Mouse (Mus musculus) spleen, adult 2 months (tissue): ENCODE measurements at regions not wholly inside any gene's neighbourhood (a gene's known extent, or its start where the extent isn't known, plus 50 kb on each side); places are given as distances from the start of the nearest gene placed in this dataset.

Experiments
- DNase-seq, 2 experiments: peaks; one replicate each; pipeline versions ENCODE4 v3.0.0 to v3.0.0-alpha.2; 2012 to 2021; ENCODE audit warnings: low spot score in 2 of 2, low read depth in 1 of 2
- H3K27ac ChIP-seq: fragments of 200-500 bp; 2 replicates; pipeline ENCODE4 v1.5.1; 2012; ENCODE audit warnings: low read length, inconsistent platforms; ENCODE audit not compliant: insufficient read depth
- H3K27me3 ChIP-seq: fragments of 200-500 bp; 2 replicates; pipeline ENCODE4 v1.6.1; 2012; ENCODE audit warnings: mild to moderate bottlenecking, moderate library complexity, low read length, inconsistent platforms; ENCODE audit not compliant: control insufficient read depth, insufficient read depth
- H3K36me3 ChIP-seq: fragments of 200-500 bp; 2 replicates; pipeline ENCODE4 v1.6.1; 2012; ENCODE audit warnings: mild to moderate bottlenecking, low read length, inconsistent platforms; ENCODE audit not compliant: control insufficient read depth, insufficient read depth
- H3K4me1 ChIP-seq: fragments of 200-500 bp; 2 replicates; pipeline ENCODE4 v1.6.1; 2011; ENCODE audit warnings: inconsistent platforms; ENCODE audit not compliant: control insufficient read depth, insufficient read depth, insufficient read length
- H3K4me3 ChIP-seq: fragments of 200-500 bp; 2 replicates; pipeline ENCODE4 v1.5.1; 2011; ENCODE audit warnings: mild to moderate bottlenecking, inconsistent platforms; ENCODE audit not compliant: insufficient read depth, insufficient read length; ENCODE audit errors: extremely low read depth
- CTCF ChIP-seq: fragments of 200-500 bp; IDR thresholded peaks from 2 replicates; pipeline ENCODE4 v1.5.1; 2011; ENCODE audit warnings: mild to moderate bottlenecking, inconsistent platforms; ENCODE audit not compliant: insufficient read depth, insufficient read length, insufficient replicate concordance; ENCODE audit errors: extremely low read depth
- POLR2A ChIP-seq: fragments of 200-500 bp; IDR thresholded peaks from 2 replicates; pipeline ENCODE4 v1.6.1; 2011; ENCODE audit warnings: low read depth, low read length, inconsistent platforms
- WGBS: fragments of 180-500 bp; shearing (Covaris S2); methylation state at CpG from one replicate; pipeline ENCODE4 v1.1.7; 2018; 5-methylcytosine and 5-hydroxymethylcytosine counted together

DNA sequence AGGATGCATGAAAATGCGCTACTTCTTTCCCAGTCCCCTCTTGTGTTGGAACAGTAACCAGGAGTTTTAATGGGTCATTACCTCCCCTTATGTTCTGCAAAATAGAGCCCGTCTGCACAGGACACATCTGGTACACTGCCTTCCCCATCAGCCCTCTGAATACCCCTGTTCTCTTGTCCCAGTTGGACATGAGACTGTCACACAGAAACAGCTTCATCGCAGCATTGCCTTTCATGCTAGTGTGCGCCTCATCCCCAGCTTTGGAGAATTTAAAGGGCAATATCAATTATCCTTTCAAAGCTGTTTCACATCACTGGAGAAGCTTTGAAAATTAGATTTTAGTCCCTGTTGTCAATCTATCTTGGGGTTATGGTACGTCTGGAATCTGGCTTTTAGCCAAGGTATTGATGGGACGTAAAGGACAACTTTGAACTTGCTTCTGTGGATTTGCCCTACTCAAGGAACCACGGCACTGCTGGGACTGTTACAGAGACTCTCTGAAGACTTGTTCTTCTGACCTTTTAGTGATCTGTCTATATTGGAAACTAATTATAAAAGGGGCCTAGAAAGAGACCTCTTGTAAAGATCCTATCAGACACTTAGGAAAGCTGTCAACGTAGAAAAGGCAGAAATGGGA lies 341.2 kb upstream of the Tusc1 start:
- DNase-seq = no peak
- H3K4me1 ChIP-seq = no peaks in the 10 kb centered on the region
- H3K36me3 ChIP-seq = no peaks in the 10 kb centered on the region
- WGBS = 89% methylated on average over 8 of the region's 8 CpGs
- no peak overlapping the region for H3K4me3 ChIP-seq
- no peaks in the 10 kb centered on the region for H3K27me3 ChIP-seq
- no peak overlapping the region for H3K27ac ChIP-seq
- no peak for TF ChIP-seq POLR2A
- no peak for TF ChIP-seq CTCF

DNA sequence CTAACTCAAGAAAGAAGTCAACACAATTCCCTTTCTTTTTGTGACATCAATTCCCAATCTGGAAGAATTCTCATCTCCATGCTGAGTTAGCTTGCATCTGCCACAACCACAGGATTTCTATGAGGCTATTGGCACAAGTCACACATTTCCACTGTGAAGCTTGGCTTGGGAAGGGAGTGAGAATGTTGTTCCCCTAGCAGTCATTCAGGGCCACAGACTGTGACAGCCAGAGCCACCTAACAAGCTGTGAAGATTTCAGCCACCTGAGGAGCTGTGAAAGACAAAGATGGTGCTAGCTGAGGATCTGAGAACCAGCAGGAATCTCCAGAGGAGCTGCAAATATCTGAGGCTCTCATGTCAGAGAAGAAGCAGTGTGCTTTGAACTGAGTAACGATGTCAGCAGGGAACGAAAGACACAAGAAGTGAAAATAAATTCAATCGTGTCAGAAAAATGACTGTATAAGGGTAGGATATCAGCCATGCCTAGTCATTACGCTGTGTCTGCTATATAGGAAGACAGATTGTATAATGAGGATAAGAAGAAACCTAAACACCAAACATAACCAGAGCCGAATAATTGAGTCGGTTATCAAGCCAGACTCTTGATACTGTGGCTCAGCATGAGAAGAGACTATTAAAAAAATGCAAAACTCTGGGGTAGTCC lies 340.6 kb upstream of the Tusc1 start:
- Histone ChIP-seq H3K27ac (no peak overlapping the region), H3K4me3 (no peak overlapping the region), H3K27me3 (no peaks in the 10 kb centered on the region), H3K4me1 (no peaks in the 10 kb centered on the region), H3K36me3 (no peaks in the 10 kb centered on the region)
- TF ChIP-seq POLR2A (no peak), CTCF (no peak)
- no peak for DNase-seq
- 92% methylated on average over 6 of the region's 6 CpGs for WGBS

DNA sequence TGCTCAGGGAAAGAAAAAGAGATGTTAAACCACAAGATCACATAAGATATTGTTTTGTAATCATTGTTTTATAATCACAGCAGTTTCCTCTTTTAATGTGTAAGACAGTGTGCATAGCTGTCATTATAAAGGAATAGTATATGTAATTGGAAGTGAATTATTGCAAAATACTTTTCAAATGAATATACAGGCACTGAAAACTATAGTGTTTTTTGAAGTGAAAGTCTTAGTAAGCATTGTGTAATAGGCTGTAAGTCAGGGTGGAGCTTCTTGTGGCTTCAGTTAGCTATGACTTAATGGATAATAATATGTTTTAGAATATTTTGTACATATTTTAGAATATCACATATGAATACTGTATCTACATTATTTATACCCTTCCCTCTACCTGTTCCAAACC lies 333.7 kb upstream of the Tusc1 start:
- Histone ChIP-seq H3K4me3 (no peak overlapping the region), H3K4me1 (no peaks in the 10 kb centered on the region), H3K27ac (no peak overlapping the region), H3K36me3 (no peaks in the 10 kb centered on the region), H3K27me3 (no peaks in the 10 kb centered on the region)
- no peak for DNase-seq
- TF ChIP-seq POLR2A = no peak

DNA sequence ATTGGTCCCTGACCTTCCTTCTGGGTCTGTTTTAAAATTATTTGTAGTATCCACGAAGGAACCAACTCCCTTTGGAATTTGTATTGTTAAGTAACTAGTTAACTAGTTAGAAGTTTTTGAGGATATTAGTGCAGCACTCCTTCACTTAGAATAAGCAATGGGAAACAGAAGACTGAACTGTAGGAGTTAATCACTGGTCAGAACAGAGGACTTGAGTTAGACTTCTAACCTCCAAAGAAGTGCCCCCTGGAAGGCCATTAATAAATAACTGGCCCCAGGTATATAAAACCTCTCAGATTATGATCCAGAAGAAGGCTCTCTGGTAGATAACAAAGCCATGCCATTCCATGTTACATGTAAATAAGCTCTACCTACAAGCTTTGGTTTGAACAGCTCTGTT lies 329.0 kb upstream of the Tusc1 start:
- 69% methylated on average over 1 of the region's 1 CpGs for WGBS
- H3K27me3 ChIP-seq = no peaks in the 10 kb centered on the region
- DNase-seq = no peak
- H3K36me3 ChIP-seq = no peaks in the 10 kb centered on the region
- TF ChIP-seq CTCF (no peak), POLR2A (no peak)
- no peak overlapping the region for H3K27ac ChIP-seq
- no peaks in the 10 kb centered on the region for H3K4me1 ChIP-seq
- no peak overlapping the region for H3K4me3 ChIP-seq

- Histone ChIP-seq H3K27me3 (no peaks in the 10 kb centered on the region), H3K27ac (no peak overlapping the region), H3K36me3 (no peaks in the 10 kb centered on the region), H3K4me1 (no peaks in the 10 kb centered on the region), H3K4me3 (no peak overlapping the region)
- no peak for TF ChIP-seq CTCF
- TF ChIP-seq POLR2A = no peak
- 89% methylated on average over 1 of the region's 1 CpGs for WGBS
- DNase-seq = no peak
Measured at GRCm38 (mm10) chr4:93638207-93638606, 302.9 kb upstream of the Tusc1 start.

- no peak for DNase-seq
- 62% methylated on average over 1 of the region's 1 CpGs for WGBS
- TF ChIP-seq POLR2A = no peak
- no peak for TF ChIP-seq CTCF
- Histone ChIP-seq H3K27me3 (no peaks in the 10 kb centered on the region), H3K36me3 (no peaks in the 10 kb centered on the region), H3K27ac (no peak overlapping the region), H3K4me1 (no peaks in the 10 kb centered on the region), H3K4me3 (no peak overlapping the region)
Measured at GRCm38 (mm10) chr4:93598474-93598873, 263.2 kb upstream of the Tusc1 start.

DNA sequence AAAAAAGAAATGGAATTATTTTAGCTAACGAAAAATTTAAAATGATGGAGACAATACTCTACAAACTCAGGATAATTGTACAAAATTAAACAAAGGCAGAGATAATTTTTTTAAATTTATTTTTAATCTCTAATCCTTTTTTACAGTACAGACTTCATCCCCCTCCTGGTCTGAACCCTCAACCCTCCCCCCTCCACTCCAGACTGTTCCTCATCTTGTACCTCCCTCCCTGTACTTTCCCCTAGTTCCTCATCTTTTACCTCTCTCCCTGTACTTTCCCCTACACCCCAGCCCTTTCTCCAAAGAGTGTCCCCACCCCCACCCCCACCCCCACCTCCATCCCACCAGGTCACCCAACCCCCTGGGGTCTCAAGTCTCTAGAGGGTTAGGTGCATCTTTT lies 249.0 kb upstream of the Tusc1 start:
- Histone ChIP-seq H3K27ac (no peak overlapping the region), H3K4me1 (no peaks in the 10 kb centered on the region), H3K4me3 (no peak overlapping the region), H3K27me3 (no peaks in the 10 kb centered on the region), H3K36me3 (no peaks in the 10 kb centered on the region)
- 89% methylated on average over 1 of the region's 1 CpGs for WGBS
- no peak for DNase-seq
- TF ChIP-seq CTCF (no peak), POLR2A (no peak)
